Mouse (Mus musculus) CH12.LX (cell line): ENCODE measurements around the gene Dnah7c. TPM values are rescaled to one million over a fixed set of nuclear protein-coding genes. Genes with fewer than 3 reads are reported as not detected.

ENCODE experiments used
- DNase-seq: peaks from one replicate; pipeline ENCODE4 v3.0.0-alpha.2; 2013; ENCODE audit errors: extremely low read depth
- H3K27ac ChIP-seq: 2 replicates; pipeline ENCODE4 v1.5.1; 2012; ENCODE audit warnings: low read depth, mild to moderate bottlenecking, control low read depth, moderate library complexity; ENCODE audit not compliant: insufficient read depth
- H3K27me3 ChIP-seq: replicated peaks from 2 replicates; pipeline ENCODE3; 2012; ENCODE audit warnings: inconsistent platforms
- H3K36me3 ChIP-seq, 2 experiments: replicated peaks in 1 of 2; 2 replicates each; pipeline versions ENCODE3 to v1.6.1; 2012; ENCODE audit warnings: inconsistent platforms in 1 of 2, low read length in 1 of 2, mild to moderate bottlenecking in 1 of 2, mixed read lengths in 1 of 2, moderate library complexity in 1 of 2; ENCODE audit not compliant: control insufficient read depth in 1 of 2, insufficient read depth in 1 of 2
- H3K4me1 ChIP-seq, 2 experiments: 2 replicates each; pipeline ENCODE4 v1.6.1; 2012; ENCODE audit warnings: inconsistent platforms in 1 of 2, moderate library complexity in 1 of 2; ENCODE audit not compliant: insufficient read depth in 2 of 2, control insufficient read depth in 1 of 2
- H3K4me2 ChIP-seq: 2 replicates; pipeline ENCODE4 v1.6.1; 2012; ENCODE audit warnings: low read depth, mild to moderate bottlenecking, control low read depth; ENCODE audit not compliant: poor library complexity, insufficient read depth, severe bottlenecking
- H3K4me3 ChIP-seq, 3 experiments: fragments of 150-350 bp in 1 of 3; sonication (generic) in 1 of 3; replicated peaks in 1 of 3; 2 replicates each; pipeline versions ENCODE3 to v1.5.1; 2011 to 2012; ENCODE audit warnings: low read depth in 2 of 3, low read length in 2 of 3, mild to moderate bottlenecking in 2 of 3, moderate library complexity in 2 of 3, control low read depth in 1 of 3, improper control_type of control experiment in 1 of 3, inconsistent platforms in 1 of 3, mixed read lengths in 1 of 3; ENCODE audit not compliant: poor library complexity in 1 of 3
- H3K79me2 ChIP-seq: replicated peaks from 2 replicates; pipeline ENCODE4 v1.6.1; 2012; ENCODE audit warnings: mild to moderate bottlenecking, moderate library complexity; ENCODE audit not compliant: control insufficient read depth, poor library complexity, insufficient read depth, severe bottlenecking; ENCODE audit errors: extremely low read depth
- H3K9ac ChIP-seq: 2 replicates; pipeline ENCODE4 v1.6.1; 2012; ENCODE audit warnings: low read depth, mild to moderate bottlenecking, control low read depth, moderate library complexity; ENCODE audit not compliant: insufficient read depth
- H3K9me3 ChIP-seq: replicated peaks from 2 replicates; pipeline ENCODE3; 2012; ENCODE audit warnings: low read length, inconsistent platforms, mixed read lengths
- BHLHE40 ChIP-seq: IDR thresholded peaks from 2 replicates; pipeline ENCODE4 v1.6.1; 2011; ENCODE audit warnings: mild to moderate bottlenecking, low read depth, low read length, improper control_type of control experiment
- CTCF ChIP-seq, 2 experiments: IDR thresholded peaks in 1 of 2; conservative IDR thresholded peaks in 1 of 2; 2 replicates each; pipeline ENCODE4 v1.5.1; 2011 to 2012; ENCODE audit warnings: low read depth in 2 of 2, low read length in 2 of 2, improper control_type of control experiment in 1 of 2, inconsistent platforms in 1 of 2, mild to moderate bottlenecking in 1 of 2, moderate library complexity in 1 of 2
- IRF4 ChIP-seq: IDR thresholded peaks from 2 replicates; pipeline ENCODE4 v1.6.1; 2014; ENCODE audit warnings: low read depth, mild to moderate bottlenecking, inconsistent platforms, low read length, improper control_type of control experiment
- MAZ ChIP-seq: IDR thresholded peaks from 2 replicates; pipeline ENCODE4 v1.6.1; 2012; ENCODE audit warnings: low read depth, mild to moderate bottlenecking, inconsistent platforms, low read length, improper control_type of control experiment, moderate library complexity
- MEF2A ChIP-seq: IDR thresholded peaks from 2 replicates; pipeline ENCODE4 v1.6.1; 2014; ENCODE audit warnings: low read depth, mild to moderate bottlenecking, inconsistent platforms, low read length, improper control_type of control experiment, borderline replicate concordance
- NELFE ChIP-seq: IDR thresholded peaks from 2 replicates; pipeline ENCODE4 v1.6.1; 2011; ENCODE audit warnings: low read depth, low read length, improper control_type of control experiment
- RAD21 ChIP-seq: IDR thresholded peaks from 2 replicates; pipeline ENCODE4 v1.6.1; 2011; ENCODE audit warnings: low read depth, mild to moderate bottlenecking, low read length, improper control_type of control experiment, moderate library complexity
- ZKSCAN1 ChIP-seq: IDR thresholded peaks from 2 replicates; pipeline ENCODE4 v1.6.1; 2012; ENCODE audit warnings: low read depth, inconsistent platforms, low read length, improper control_type of control experiment, borderline replicate concordance
- dilution Hi-C: fragments of 300-500 bp; cut with MboI; formaldehyde crosslinking; loops from 2 replicates; pipeline ENCODE4 v1.14.3; 2020; ENCODE audit warnings: low sequenced_read_pairs; ENCODE audit not compliant: extremely low pct_unique_long_range_greater_than_20kb, extremely low pct_ligation_motif_present
- in situ Hi-C: fragments of 300-500 bp; cut with MboI; formaldehyde crosslinking; loops from 3 replicates; pipeline ENCODE4 v1.14.3; 2019; ENCODE audit warnings: low sequenced_read_pairs, low pct_ligation_motif_present, low pct_unique_long_range_greater_than_20kb, mixed read lengths
- polyA plus RNA-seq: library from polyadenylated mRNA; unstranded; fragments of >175 nt; gene quantifications from 2 replicates; pipeline ENCODE4 v1.2.1, GENCODE M21; 2012; ENCODE audit warnings: low read depth; ENCODE audit not compliant: insufficient read length
- total RNA-seq, 2 experiments: library from RNA; depleted of rRNA; stranded (reverse); fragments of 300-350 nt in 1 of 2; fragments of >200 nt in 1 of 2; gene quantifications; 2 replicates each; pipeline ENCODE4 v1.2.3; 2012 to 2014

The Dnah7c gene
- total and polyA plus RNA-seq, 3 experiments, result not detected

DNA sequence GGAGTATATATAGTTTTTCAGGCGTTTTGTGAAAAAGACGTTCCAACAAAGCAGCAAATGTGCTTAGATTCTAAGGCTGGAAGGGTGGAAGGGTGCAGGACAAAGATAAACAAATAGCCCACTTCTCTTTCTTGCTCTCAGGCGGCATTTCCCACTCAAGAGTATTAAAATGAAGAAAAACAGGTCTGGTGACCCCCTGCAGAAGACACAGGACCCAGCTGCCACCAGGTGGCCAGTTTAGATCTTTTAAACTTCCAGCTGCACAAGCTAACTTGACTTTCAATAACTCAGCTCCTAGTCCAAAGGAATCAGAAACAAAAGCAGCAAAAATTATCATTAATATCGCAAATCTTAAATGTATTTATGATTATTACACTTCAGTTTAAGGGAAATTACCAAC is 431.1 kb downstream of the Dnah7c start:
- peak; percentile 65 for TF ChIP-seq BHLHE40
- peak; percentile 34; the same call in 1 of the 2 replicates for TF ChIP-seq IRF4
- 0 out of 2 replicates have a peak, but pooled peaks have one; percentile 27 for TF ChIP-seq MAZ
- TF ChIP-seq MEF2A, result 0 out of 2 replicates have a peak, but pooled peaks have one; percentile 16
- TF ChIP-seq ZKSCAN1, result no peak
- TF ChIP-seq CTCF (conservative IDR thresholded peaks at IDR 0.05 in 1 of 2, IDR thresholded peaks at IDR 0.05 in 1 of 2; ENCODE audit: low read depth in 2 of 2, low read length in 2 of 2), result peak in 1 of 2 experiments; percentile 12; a peak in 1 of 4 replicates
- TF ChIP-seq NELFE, result no peak
- peak; percentile 55 for TF ChIP-seq RAD21
- peak; percentile 51 for DNase-seq
- Histone ChIP-seq H3K27ac (no peak overlapping the region), H3K4me2 (no peak overlapping the region), H3K36me3 (no peaks in the 10 kb centered on the region), H3K79me2 (no peaks in the 10 kb centered on the region; the same call in 1 of the 2 replicates), H3K9me3 (no peaks in the 10 kb centered on the region), H3K27me3 (no peaks in the 10 kb centered on the region), H3K4me1 (peaks cover 16 to 52% of the 10 kb centered on the region in 2 experiments), H3K4me3 (no peak overlapping the region), H3K9ac (peak overlapping the region; percentile 8; the same call in 1 of the 2 replicates)
- in situ Hi-C loops, result loop anchor here (10.0 kb wide), 1 partner anchor 68 kb away; no protein-coding TSS in a partner anchor
- dilution Hi-C loops, result no loop called here
